Mouse (Mus musculus): ENCODE data around the gene Ulk3. TPM values are rescaled to one million over a fixed set of nuclear protein-coding genes. Genes with fewer than 3 reads are reported as not detected.
A peak's percentile ranks its signal among the peaks of the same experiment; 100 is the strongest.

Gene Ulk3
- total and polyA plus RNA-seq, 2 experiments from 2014 or later, result 18.5 to 27.3 TPM

DNA sequence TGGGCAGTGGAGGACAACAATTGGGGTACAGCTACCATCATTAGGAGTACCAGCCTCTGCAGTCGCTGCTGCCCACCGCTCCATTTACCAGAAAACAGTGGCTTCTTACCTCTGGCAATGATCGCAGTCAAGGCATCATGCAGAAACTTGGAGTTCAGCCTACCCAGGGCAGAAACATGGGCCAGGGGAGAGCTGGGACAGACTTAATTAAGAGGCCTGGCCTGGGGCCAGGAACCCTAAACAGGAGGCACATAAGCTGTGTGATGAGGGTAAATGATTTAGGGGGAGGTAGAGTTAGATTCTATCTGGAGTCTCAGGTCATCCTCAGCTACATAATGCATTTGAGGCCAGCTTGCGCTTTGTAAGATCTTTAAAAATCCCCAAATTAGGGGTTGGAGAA lies 40.1 kb upstream of the Ulk3 start:
- peak overlapping the region; percentile 37; the same call in 1 of the 2 replicates for H3K27ac ChIP-seq
- peaks cover 9% of the 10 kb centered on the region for H3K4me1 ChIP-seq (ENCODE audit: insufficient read depth, low read length)
- ATAC-seq, result no peak
- no peak overlapping the region for H3K4me2 ChIP-seq (ENCODE audit: low read depth, low read length)
- peak; percentile 74 for DNase-seq (ENCODE audit: low spot score)
- no peaks in the 10 kb centered on the region for H3K9me3 ChIP-seq (ENCODE audit: low read length)
- H3K36me3 ChIP-seq (ENCODE audit: insufficient read depth, low read length), result peaks cover 35% of the 10 kb centered on the region
- H3K4me3 ChIP-seq (ENCODE audit: low read length), result no peak overlapping the region
- 44% methylated on average over 4 of the region's 4 CpGs for WGBS
- TF ChIP-seq CTCF (IDR thresholded peaks at IDR 0.05; ENCODE audit: low read depth), result no peak
- H3K9ac ChIP-seq (replicated peaks; ENCODE audit: low read length), result no peak overlapping the region
- H3K27me3 ChIP-seq (ENCODE audit: insufficient read depth, low read length), result no peaks in the 10 kb centered on the region

GRCm38 (mm10) chr9:57550126-57550862 lies 39.0 kb upstream of the Ulk3 start:
- no peak overlapping the region for H3K4me3 ChIP-seq (ENCODE audit: low read length)
- TF ChIP-seq CTCF (IDR thresholded peaks at IDR 0.05; ENCODE audit: low read depth), result no peak
- no peak overlapping the region for H3K9ac ChIP-seq (replicated peaks; ENCODE audit: low read length)
- H3K9me3 ChIP-seq (ENCODE audit: low read length), result no peaks in the 10 kb centered on the region
- H3K27ac ChIP-seq, result no peak overlapping the region
- no peak for DNase-seq (ENCODE audit: low spot score)
- ATAC-seq, result no peak
- no peaks in the 10 kb centered on the region for H3K27me3 ChIP-seq (ENCODE audit: insufficient read depth, low read length)
- peaks cover 25% of the 10 kb centered on the region for H3K36me3 ChIP-seq (ENCODE audit: insufficient read depth, low read length)
- no peak overlapping the region for H3K4me2 ChIP-seq (ENCODE audit: low read depth, low read length)
- peaks cover 9% of the 10 kb centered on the region for H3K4me1 ChIP-seq (ENCODE audit: insufficient read depth, low read length)
- 87% methylated on average over 11 of the region's 11 CpGs for WGBS

- ATAC-seq (peak; percentile 70), DNase-seq (ENCODE audit: low spot score) (peak; percentile 87)
- Histone ChIP-seq H3K9ac (replicated peaks; ENCODE audit: low read length) (peak within 1 kb of the TSS; percentile 70), H3K27me3 (ENCODE audit: insufficient read depth, low read length) (no peaks in the 10 kb centered on the region), H3K4me1 (ENCODE audit: insufficient read depth, low read length) (peaks cover 9% of the 10 kb centered on the region), H3K4me3 (ENCODE audit: low read length) (peak within 1 kb of the TSS; percentile 69), H3K27ac (peak within 1 kb of the TSS; percentile 27; the same call in 1 of the 2 replicates), H3K36me3 (ENCODE audit: insufficient read depth, low read length) (peaks cover 18% of the 10 kb centered on the region), H3K4me2 (ENCODE audit: low read depth, low read length) (peak within 1 kb of the TSS; percentile 87), H3K9me3 (ENCODE audit: low read length) (no peaks in the 10 kb centered on the region)
- TF ChIP-seq CTCF (IDR thresholded peaks at IDR 0.05; ENCODE audit: low read depth), result no peak
- under 1% methylated on average over 28 of the region's 28 CpGs for WGBS
Observed at GRCm38 (mm10) chr9:57552139-57552887, 36.9 kb upstream of the Ulk3 start, which contains the start of gene Mpi. Gene Mpi, minus strand, starts transcription at chr9:57552763.

DNA sequence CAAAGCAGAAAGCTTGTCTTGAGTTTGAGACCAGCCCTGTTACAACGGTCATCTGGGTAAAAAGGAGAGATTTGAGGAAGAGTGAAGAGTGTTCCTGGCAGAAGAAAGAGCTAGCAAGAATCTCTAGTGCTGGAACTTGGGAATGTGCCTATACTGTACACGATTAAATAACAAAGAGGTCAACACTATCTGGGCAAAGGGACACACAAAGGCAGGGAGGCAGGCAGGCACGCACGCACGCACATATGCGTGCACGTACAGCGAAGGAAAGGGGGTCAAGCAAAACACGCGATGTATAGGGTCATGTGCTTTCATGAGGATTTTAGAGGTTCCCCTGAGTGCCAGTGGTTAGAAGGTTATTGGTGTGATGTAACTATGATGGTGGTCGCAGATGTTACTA lies 36.1 kb upstream of the Ulk3 start:
- 71% methylated on average over 11 of the region's 11 CpGs for WGBS
- no peaks in the 10 kb centered on the region for H3K27me3 ChIP-seq (ENCODE audit: insufficient read depth, low read length)
- no peak overlapping the region for H3K9ac ChIP-seq (replicated peaks; ENCODE audit: low read length)
- H3K4me2 ChIP-seq (ENCODE audit: low read depth, low read length), result no peak overlapping the region
- H3K36me3 ChIP-seq (ENCODE audit: insufficient read depth, low read length), result peaks cover 10% of the 10 kb centered on the region; the same call in 1 of the 2 replicates
- no peaks in the 10 kb centered on the region for H3K9me3 ChIP-seq (ENCODE audit: low read length)
- ATAC-seq (no peak), DNase-seq (ENCODE audit: low spot score) (no peak)
- TF ChIP-seq CTCF (IDR thresholded peaks at IDR 0.05; ENCODE audit: low read depth), result no peak
- H3K27ac ChIP-seq, result no peak overlapping the region
- no peak overlapping the region; the same call in 1 of the 2 replicates for H3K4me3 ChIP-seq (ENCODE audit: low read length)
- H3K4me1 ChIP-seq (ENCODE audit: insufficient read depth, low read length), result peaks cover 9% of the 10 kb centered on the region

- no peak overlapping the region for H3K4me2 ChIP-seq (ENCODE audit: low read depth, low read length)
- no peak overlapping the region for H3K4me3 ChIP-seq (ENCODE audit: low read length)
- H3K4me1 ChIP-seq (ENCODE audit: insufficient read depth, low read length), result no peaks in the 10 kb centered on the region; the same call in 1 of the 2 replicates
- DNase-seq (ENCODE audit: low spot score) (no peak), ATAC-seq (no peak)
- no peaks in the 10 kb centered on the region for H3K9me3 ChIP-seq (ENCODE audit: low read length)
- H3K36me3 ChIP-seq (ENCODE audit: insufficient read depth, low read length), result no peaks in the 10 kb centered on the region
- TF ChIP-seq CTCF (IDR thresholded peaks at IDR 0.05; ENCODE audit: low read depth), result no peak
- 45% methylated on average over 3 of the region's 3 CpGs for WGBS
- no peak overlapping the region for H3K9ac ChIP-seq (replicated peaks; ENCODE audit: low read length)
- H3K27ac ChIP-seq, result no peak overlapping the region
- H3K27me3 ChIP-seq (ENCODE audit: insufficient read depth, low read length), result no peaks in the 10 kb centered on the region
Observed at GRCm38 (mm10) chr9:57554753-57555152, 34.5 kb upstream of the Ulk3 start.

DNA sequence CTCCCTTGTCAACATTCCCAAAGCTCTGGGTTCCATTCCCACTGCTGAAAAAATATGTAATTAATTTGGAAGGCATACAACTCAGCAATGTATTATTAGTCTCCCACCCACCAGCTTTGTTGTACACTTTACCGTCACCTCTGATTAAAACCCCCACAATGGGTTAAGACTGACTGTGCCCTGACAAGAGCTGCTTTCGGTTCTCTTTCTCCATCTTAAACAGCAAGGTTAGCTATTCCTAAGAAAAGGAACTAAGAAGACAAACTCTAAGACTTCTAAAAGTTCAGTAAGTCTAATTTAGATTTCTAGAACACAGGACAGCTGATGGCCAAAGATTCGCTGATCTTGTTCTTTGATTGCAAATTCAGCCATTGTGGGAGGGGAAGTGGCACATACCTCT lies 32.0 kb upstream of the Ulk3 start:
- DNase-seq (ENCODE audit: low spot score), result no peak
- no peaks in the 10 kb centered on the region for H3K27me3 ChIP-seq (ENCODE audit: insufficient read depth, low read length)
- peaks cover 10% of the 10 kb centered on the region for H3K4me1 ChIP-seq (ENCODE audit: insufficient read depth, low read length)
- no peak for TF ChIP-seq CTCF (IDR thresholded peaks at IDR 0.05; ENCODE audit: low read depth)
- no peaks in the 10 kb centered on the region for H3K9me3 ChIP-seq (ENCODE audit: low read length)
- no peak for ATAC-seq
- no peak overlapping the region for H3K9ac ChIP-seq (replicated peaks; ENCODE audit: low read length)
- H3K27ac ChIP-seq, result no peak overlapping the region
- no peak overlapping the region for H3K4me3 ChIP-seq (ENCODE audit: low read length)
- no peaks in the 10 kb centered on the region for H3K36me3 ChIP-seq (ENCODE audit: insufficient read depth, low read length)
- WGBS, result 81% methylated on average over 3 of the region's 3 CpGs
- H3K4me2 ChIP-seq (ENCODE audit: low read depth, low read length), result no peak overlapping the region
